Mouse (Mus musculus) brain, embryonic 14.5 days (tissue): ENCODE results near the gene Pmvk. TPM values are rescaled to one million over a fixed set of nuclear protein-coding genes. Genes with fewer than 3 reads are reported as not detected.

Source experiments
- DNase-seq: peaks from one replicate; pipeline ENCODE4 v3.0.0-alpha.2; 2011; ENCODE audit warnings: low read depth
- CTCF ChIP-seq: fragments of 200-500 bp; IDR thresholded peaks from 2 replicates; pipeline ENCODE4 v1.5.1; 2012; ENCODE audit warnings: inconsistent platforms, mild to moderate bottlenecking, moderate library complexity, borderline replicate concordance; ENCODE audit not compliant: insufficient read depth, insufficient read length; ENCODE audit errors: extremely low read depth
- POLR2A ChIP-seq: fragments of 200-500 bp; IDR thresholded peaks from 2 replicates; pipeline ENCODE4 v1.6.1; 2012; ENCODE audit warnings: mild to moderate bottlenecking, inconsistent platforms, borderline replicate concordance; ENCODE audit not compliant: poor library complexity, insufficient read depth, insufficient read length, severe bottlenecking; ENCODE audit errors: extremely low read depth
- polyA plus RNA-seq: library from polyadenylated mRNA; depleted of rRNA; stranded (reverse); fragments of >200 nt; gene quantifications from 2 replicates; pipeline ENCODE4 v1.2.3, GENCODE M21; 2012

The Pmvk gene
- polyA plus RNA-seq, 1 experiment: 86.3 TPM

DNA sequence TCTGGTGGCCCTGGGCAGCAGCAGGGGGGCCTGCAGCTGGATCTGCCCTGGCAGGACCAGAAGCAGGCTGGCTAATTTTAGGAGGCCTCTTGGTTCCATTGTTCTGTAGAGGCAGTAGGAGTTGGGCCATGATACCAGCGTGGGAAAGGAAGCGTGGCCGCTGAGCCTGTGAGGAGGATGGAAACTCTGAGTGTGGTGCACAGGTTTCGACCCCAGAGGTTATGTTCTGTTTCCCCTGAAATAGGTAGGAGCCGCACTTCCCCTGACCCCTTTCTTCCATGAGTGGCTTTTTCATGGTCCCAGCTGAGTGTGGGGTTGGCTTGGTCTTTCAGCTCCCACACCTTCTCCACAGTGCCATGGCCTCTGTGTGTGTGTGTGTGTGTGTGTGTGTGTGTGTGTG is 37.2 kb downstream of the Pmvk start:
- DNase-seq: no peak
- TF ChIP-seq POLR2A (no peak), CTCF (no peak)

GRCm38 (mm10) chr3:89492701-89493151 is 38.4 kb downstream of the Pmvk start:
- TF ChIP-seq CTCF: no peak
- TF ChIP-seq POLR2A: no peak
- no peak for DNase-seq

GRCm38 (mm10) chr3:89494630-89495029 is 40.3 kb downstream of the Pmvk start:
- no peak for DNase-seq
- TF ChIP-seq CTCF: peak; percentile 29; the same call in 1 of the 2 replicates
- TF ChIP-seq POLR2A: no peak

- DNase-seq: no peak
- TF ChIP-seq CTCF: no peak
- no peak for TF ChIP-seq POLR2A
Observed at GRCm38 (mm10) chr3:89496366-89496765, 42.0 kb downstream of the Pmvk start.

- TF ChIP-seq POLR2A (no peak), CTCF (no peak)
- no peak for DNase-seq
Observed at GRCm38 (mm10) chr3:89499696-89500095, 45.4 kb downstream of the Pmvk start.

- DNase-seq: no peak
- TF ChIP-seq CTCF (no peak), POLR2A (no peak)
Observed at GRCm38 (mm10) chr3:89501486-89501885, 47.1 kb downstream of the Pmvk start.

- no peak for TF ChIP-seq POLR2A
- no peak for TF ChIP-seq CTCF
- no peak for DNase-seq
Observed at GRCm38 (mm10) chr3:89502551-89502950, 48.2 kb downstream of the Pmvk start.

DNA sequence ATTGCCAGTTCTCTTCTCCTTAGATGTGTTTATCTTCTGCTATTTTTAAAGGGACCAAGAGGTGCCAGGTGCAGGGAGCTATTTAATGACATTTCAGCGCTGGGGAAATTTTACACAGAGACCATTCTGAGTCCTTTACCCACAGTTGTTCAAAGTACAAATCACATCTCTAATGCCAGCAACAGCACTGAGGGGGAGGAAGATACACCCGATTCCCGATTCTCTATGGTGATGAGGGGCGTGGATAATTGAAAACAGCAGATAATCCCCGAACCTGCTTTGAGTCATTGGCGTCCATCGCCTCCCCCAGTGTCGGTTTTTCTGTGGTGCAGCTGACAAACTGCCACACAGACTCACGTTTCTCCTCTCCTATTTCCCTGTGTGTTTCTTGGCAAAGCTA is 53.7 kb downstream of the Pmvk start:
- TF ChIP-seq POLR2A (no peak), CTCF (no peak)
- no peak for DNase-seq

DNA sequence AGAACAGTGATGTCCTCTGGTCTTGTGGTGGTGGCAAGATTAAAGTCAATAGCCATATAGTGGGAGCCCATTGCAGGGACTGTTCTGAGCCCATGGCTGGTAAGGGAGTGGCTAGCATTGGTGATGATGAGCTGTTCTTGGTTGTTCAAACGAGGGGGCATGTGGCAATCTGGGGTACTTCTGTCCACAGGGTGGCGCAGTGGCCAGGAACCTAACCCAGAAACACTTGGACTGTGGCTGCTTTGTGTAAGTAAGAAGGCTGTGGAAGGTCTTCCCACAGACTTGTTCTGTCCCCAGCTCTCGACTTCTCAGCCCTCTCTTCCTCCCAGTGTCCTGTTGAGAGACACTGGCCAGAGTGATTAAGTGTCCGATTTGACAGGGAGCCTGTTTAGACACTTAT is 56.6 kb downstream of the Pmvk start:
- TF ChIP-seq CTCF (peak; percentile 76), POLR2A (no peak)
- DNase-seq: peak; percentile 89

- DNase-seq: peak; percentile 78
- TF ChIP-seq CTCF (no peak), POLR2A (no peak)
Observed at GRCm38 (mm10) chr3:89511400-89511799, 57.1 kb downstream of the Pmvk start.

GRCm38 (mm10) chr3:89512225-89512624 is 57.9 kb downstream of the Pmvk start:
- peak; percentile 30 for DNase-seq
- TF ChIP-seq POLR2A (no peak), CTCF (peak; percentile 60)

GRCm38 (mm10) chr3:89515444-89515843 is 61.1 kb downstream of the Pmvk start:
- TF ChIP-seq POLR2A (no peak), CTCF (no peak)
- DNase-seq: no peak
